Mouse (Mus musculus): ENCODE measurements around the gene Rpl41.

DNA sequence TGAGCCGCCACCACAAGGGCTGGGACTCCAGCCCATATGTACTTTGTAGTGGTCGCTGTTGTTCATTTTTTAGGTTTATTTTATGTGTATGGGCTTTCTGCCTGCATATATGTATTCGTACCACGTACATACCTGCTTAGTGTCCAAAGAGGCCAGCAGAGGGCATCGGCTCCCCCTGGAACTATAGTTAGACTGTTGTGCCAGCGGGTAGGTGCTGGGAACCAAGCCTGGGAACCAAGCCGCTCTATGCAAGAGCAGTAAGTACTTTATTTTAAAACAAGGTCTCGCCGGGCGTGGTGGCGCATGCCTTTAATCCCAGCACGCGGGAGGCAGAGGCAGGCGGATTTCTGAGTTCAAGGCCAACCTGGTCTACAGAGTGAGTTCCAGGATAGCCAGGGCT lies 43.1 kb downstream of the Rpl41 start:
- TF ChIP-seq CTCF (IDR thresholded peaks at IDR 0.05; ENCODE audit: low read depth) (peak; percentile 32; the same call in 1 of the 2 replicates), EP300 (IDR thresholded peaks at IDR 0.05; ENCODE audit: low read depth) (no peak)

Measured in liver, postnatal 0 days (tissue).